Mouse (Mus musculus): ENCODE measurements at regions not wholly inside any gene's neighbourhood (a gene's known extent, or its start where the extent isn't known, plus 50 kb on each side); places are given as distances from the start of the nearest gene placed in this dataset.
A peak's percentile ranks its signal among the peaks of the same experiment; 100 is the strongest.

- H3K4me1 ChIP-seq (ENCODE audit: insufficient read depth): no peaks in the 10 kb centered on the region
- no peaks in the 10 kb centered on the region for H3K27me3 ChIP-seq (ENCODE audit: insufficient read depth, low read length)
- H3K4me3 ChIP-seq (ENCODE audit: low read depth, low read length): no peak overlapping the region
- no peak for DNase-seq
- no peak overlapping the region for H3K4me2 ChIP-seq
- no peak for TF ChIP-seq CTCF (IDR thresholded peaks at IDR 0.05; ENCODE audit: low read depth)
- no peak overlapping the region for H3K27ac ChIP-seq (ENCODE audit: low read depth)
- H3K9ac ChIP-seq: no peak overlapping the region
- no peak for ATAC-seq (ENCODE audit: insufficient read depth)
- no peaks in the 10 kb centered on the region for H3K9me3 ChIP-seq (ENCODE audit: low read depth, low read length)
- H3K36me3 ChIP-seq (ENCODE audit: insufficient read depth): no peaks in the 10 kb centered on the region
These were observed 999.8 kb upstream of the Crim1 start for GRCm38 (mm10) chr17:77200256-77200655.

DNA sequence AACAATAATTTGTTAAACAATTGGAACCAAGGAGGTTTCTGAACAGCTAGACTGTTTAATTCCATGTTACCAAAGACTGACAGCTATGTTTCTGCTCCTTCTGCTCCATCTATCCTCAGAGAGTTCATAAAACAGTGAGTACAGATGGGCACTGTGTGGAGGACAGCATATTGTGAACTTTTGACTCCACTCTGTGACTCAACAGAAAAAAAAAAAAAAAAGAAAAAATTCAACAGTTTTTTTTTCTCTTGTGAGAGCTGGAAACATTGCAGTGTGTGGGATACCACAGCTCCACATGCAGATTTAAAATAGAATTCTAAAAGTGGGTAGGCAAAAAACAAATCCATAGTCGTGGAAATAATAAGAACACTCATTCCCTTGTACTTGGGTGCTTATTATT, 999.4 kb upstream of the Crim1 start:
- WGBS: 47% methylated on average over 1 of the region's 1 CpGs
- TF ChIP-seq CTCF (IDR thresholded peaks at IDR 0.05; ENCODE audit: low read depth): no peak
- H3K9ac ChIP-seq: no peak overlapping the region
- no peaks in the 10 kb centered on the region for H3K27me3 ChIP-seq (ENCODE audit: insufficient read depth, low read length)
- no peaks in the 10 kb centered on the region for H3K9me3 ChIP-seq (ENCODE audit: low read depth, low read length)
- H3K4me3 ChIP-seq (ENCODE audit: low read depth, low read length): no peak overlapping the region
- no peak for ATAC-seq (ENCODE audit: insufficient read depth)
- no peak overlapping the region for H3K4me2 ChIP-seq
- no peak overlapping the region for H3K27ac ChIP-seq (ENCODE audit: low read depth)
- DNase-seq: no peak
- no peaks in the 10 kb centered on the region for H3K36me3 ChIP-seq (ENCODE audit: insufficient read depth)
- H3K4me1 ChIP-seq (ENCODE audit: insufficient read depth): no peaks in the 10 kb centered on the region

DNA sequence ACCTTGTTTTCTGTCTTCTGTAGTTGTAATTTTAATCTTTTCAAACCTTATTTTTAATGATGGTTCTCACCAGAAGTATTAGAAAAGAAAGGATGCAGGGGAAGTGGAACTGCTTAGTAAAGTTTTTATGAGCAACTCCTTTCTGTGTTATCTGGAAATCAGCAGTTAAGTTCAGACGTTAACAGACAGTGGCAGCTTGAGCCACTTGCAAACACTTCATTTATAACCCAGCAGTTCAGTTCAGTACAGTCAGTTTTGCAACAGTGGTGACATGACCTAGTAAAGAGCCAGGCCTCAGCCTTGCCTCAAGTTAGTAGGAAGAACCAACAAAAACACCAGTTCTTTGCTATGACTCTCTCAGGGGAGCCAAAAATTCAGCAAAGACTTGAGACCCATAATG, 989.1 kb upstream of the Crim1 start:
- peak; percentile 84 for DNase-seq
- WGBS: 3% methylated on average over 1 of the region's 1 CpGs
- H3K4me2 ChIP-seq: no peak overlapping the region
- H3K4me1 ChIP-seq (ENCODE audit: insufficient read depth): no peaks in the 10 kb centered on the region
- ATAC-seq (ENCODE audit: insufficient read depth): peak; percentile 96
- H3K4me3 ChIP-seq (ENCODE audit: low read depth, low read length): no peak overlapping the region
- 0 out of 2 replicates have a peak overlapping the region, but pooled peaks have one; percentile 46 for H3K27ac ChIP-seq (ENCODE audit: low read depth)
- TF ChIP-seq CTCF (IDR thresholded peaks at IDR 0.05; ENCODE audit: low read depth): no peak
- no peak overlapping the region for H3K9ac ChIP-seq
- no peaks in the 10 kb centered on the region for H3K36me3 ChIP-seq (ENCODE audit: insufficient read depth)
- no peaks in the 10 kb centered on the region for H3K9me3 ChIP-seq (ENCODE audit: low read depth, low read length)
- H3K27me3 ChIP-seq (ENCODE audit: insufficient read depth, low read length): no peaks in the 10 kb centered on the region

- 68% methylated on average over 2 of the region's 2 CpGs for whole genome bisulfite sequencing
- H3K9ac ChIP-seq: no peak overlapping the region
- DNase-seq (peak; percentile 14), ATAC-seq (ENCODE audit: insufficient read depth) (no peak)
- H3K4me1 ChIP-seq (ENCODE audit: insufficient read depth): no peaks in the 10 kb centered on the region
- H3K9me3 ChIP-seq (ENCODE audit: low read depth, low read length): no peaks in the 10 kb centered on the region
- H3K27me3 ChIP-seq (ENCODE audit: insufficient read depth, low read length): no peaks in the 10 kb centered on the region
- no peak overlapping the region for H3K4me2 ChIP-seq
- no peak for TF ChIP-seq CTCF (IDR thresholded peaks at IDR 0.05; ENCODE audit: low read depth)
- no peak overlapping the region for H3K27ac ChIP-seq (ENCODE audit: low read depth)
- no peaks in the 10 kb centered on the region for H3K36me3 ChIP-seq (ENCODE audit: insufficient read depth)
- H3K4me3 ChIP-seq (ENCODE audit: low read depth, low read length): no peak overlapping the region
These were observed 955.0 kb upstream of the Crim1 start for GRCm38 (mm10) chr17:77245031-77245430.
